Mouse (Mus musculus): ENCODE results near the gene Yeats4. TPM values are rescaled to one million over a fixed set of nuclear protein-coding genes. Genes with fewer than 3 reads are reported as not detected.
A peak's percentile ranks its signal among the peaks of the same experiment; 100 is the strongest.

Yeats4 gene
- polyA plus RNA-seq (2016; fragmentation: Nextera tagmentation; extraction: Ambion mirVana): 122 and 123 TPM in 2 replicates

DNA sequence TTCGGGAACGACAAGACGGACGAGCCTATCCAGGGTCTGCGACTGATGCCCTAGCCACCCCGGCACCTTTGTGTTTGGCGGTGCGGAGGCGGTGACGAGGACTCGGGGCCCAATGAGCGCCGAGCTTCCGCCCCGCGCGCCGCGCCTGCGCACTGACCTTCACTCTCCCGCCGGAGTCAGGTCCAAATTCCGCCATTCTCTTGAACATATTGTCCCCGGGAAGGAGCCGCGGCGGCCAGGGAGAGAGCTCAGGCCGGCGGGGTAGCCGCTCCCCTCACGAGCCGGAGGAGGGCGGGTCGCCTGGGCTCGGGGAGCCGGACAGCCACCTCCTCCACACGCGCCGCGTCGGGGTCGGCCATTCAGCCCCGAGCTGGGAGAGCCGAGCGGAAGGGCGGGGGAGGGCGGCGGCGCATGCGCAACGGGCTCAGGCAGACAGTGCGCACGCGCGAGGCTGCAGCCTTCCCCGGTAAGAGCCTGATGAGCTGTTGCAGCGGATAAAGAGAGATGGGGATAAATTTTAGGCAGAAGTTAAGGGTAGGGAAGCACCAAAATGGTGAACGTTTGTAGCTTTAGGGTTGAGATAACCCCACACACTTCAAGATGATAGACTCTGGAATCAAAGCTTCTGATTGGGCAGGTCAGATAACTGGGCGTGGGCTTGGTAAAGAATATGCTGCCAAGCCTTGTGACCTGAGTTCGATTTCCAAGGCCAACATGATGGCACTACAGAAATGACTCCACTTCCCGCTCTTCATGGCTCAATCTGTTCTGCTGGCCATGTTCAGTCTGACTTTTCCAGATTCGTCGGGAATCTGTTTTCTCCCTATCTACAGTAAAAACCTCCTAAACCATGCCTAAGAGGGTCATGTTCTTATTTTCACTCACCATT lies at the start of gene Yeats4:
Yeats4 (minus strand) TSS at position 406 of the 889 bp plus-strand sequence.
- H3K4me1 ChIP-seq: peaks cover 25% of the 10 kb centered on the region
- peak within 1 kb of the TSS; percentile 88 for H3K4me3 ChIP-seq
- H3K36me3 ChIP-seq (replicated peaks): peaks cover 33% of the 10 kb centered on the region
- peak; percentile 95 for DNase-seq (ENCODE audit: extremely low spot score, low spot score)
- peak within 1 kb of the TSS; percentile 100 for H3K27ac ChIP-seq
- WGBS: 2% methylated on average over 63 of the region's 63 CpGs
- no peaks in the 10 kb centered on the region for H3K27me3 ChIP-seq (ENCODE audit: poor library complexity, severe bottlenecking)
- H3K9me3 ChIP-seq: no peaks in the 10 kb centered on the region

DNA sequence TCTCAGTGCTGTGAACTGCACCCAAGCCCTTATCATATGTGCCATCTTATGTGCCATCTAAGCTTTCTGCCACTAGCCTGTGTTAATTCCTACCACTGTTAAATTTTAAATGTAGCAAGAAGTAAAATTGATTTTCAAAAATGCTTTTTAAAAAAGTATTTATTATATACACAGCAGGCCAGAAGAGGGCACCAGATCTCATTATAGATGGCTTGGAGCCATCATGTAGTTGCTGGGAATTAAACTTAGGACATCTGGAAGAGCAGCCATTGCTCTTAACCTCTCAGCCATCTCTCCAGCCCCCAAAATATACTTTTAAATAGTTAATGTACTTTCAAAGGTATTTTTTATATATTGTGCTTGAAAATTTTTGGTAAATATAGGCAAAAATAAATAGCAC lies 47.7 kb upstream of the Yeats4 start:
- Histone ChIP-seq H3K27me3 (ENCODE audit: poor library complexity, severe bottlenecking) (no peaks in the 10 kb centered on the region), H3K27ac (no peak overlapping the region), H3K4me3 (no peak overlapping the region), H3K4me1 (no peaks in the 10 kb centered on the region), H3K36me3 (replicated peaks) (no peaks in the 10 kb centered on the region), H3K9me3 (no peaks in the 10 kb centered on the region)
- DNase-seq (ENCODE audit: extremely low spot score, low spot score): peak; percentile 6

DNA sequence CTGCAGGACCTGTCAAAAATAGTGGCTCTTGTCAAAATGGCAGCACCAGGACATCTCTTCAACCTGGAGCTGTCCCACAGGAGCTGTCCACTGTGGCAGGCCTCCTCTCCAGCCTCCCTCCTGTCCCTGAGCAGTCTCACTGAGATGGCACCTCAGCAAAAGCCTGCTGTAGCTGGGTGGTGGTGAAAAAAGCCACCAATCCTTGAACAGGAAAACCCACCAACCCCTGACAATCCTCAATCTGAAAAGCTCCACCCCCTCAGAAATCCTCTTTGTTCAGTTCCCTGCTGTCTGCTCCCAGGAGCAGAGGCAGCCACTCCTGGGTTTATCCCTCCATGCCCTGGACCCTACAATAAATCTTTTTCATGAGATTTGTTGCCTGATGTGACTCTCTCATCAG lies 35.6 kb upstream of the Yeats4 start:
- Histone ChIP-seq H3K27ac (no peak overlapping the region), H3K4me3 (no peak overlapping the region), H3K4me1 (peaks cover 7% of the 10 kb centered on the region), H3K27me3 (ENCODE audit: poor library complexity, severe bottlenecking) (no peaks in the 10 kb centered on the region), H3K9me3 (peaks cover 13% of the 10 kb centered on the region; the same call in 1 of the 2 replicates), H3K36me3 (replicated peaks) (no peaks in the 10 kb centered on the region)
- DNase-seq (ENCODE audit: extremely low spot score, low spot score): no peak

DNA sequence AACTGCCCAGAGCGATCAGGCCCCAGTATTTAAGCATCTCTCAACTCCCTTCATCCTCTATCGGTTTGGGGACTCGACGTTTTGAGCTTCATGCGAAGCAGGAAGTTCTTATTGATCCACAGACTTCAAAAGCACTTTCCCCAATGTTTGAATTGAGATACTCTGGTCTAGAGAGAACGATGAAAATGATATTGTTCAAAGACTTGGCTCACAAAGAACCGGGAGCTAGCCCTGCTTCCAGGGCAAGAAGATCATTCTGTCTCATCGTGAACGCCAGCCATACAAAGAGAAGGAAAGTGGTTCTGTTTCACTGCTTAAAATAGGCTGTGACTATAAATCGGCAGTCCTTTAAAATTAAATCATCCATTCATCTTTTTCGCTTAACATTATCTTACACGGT lies 14.3 kb upstream of the Yeats4 start, which contains the start of gene 9530003J23Rik:
9530003J23Rik (minus strand) TSS at position 101 of the 400 bp plus-strand sequence.
- 93% methylated on average over 12 of the region's 12 CpGs for WGBS
- Histone ChIP-seq H3K4me1 (no peaks in the 10 kb centered on the region), H3K4me3 (no peak within 1 kb of the TSS), H3K27me3 (ENCODE audit: poor library complexity, severe bottlenecking) (no peaks in the 10 kb centered on the region), H3K27ac (no peak within 1 kb of the TSS), H3K36me3 (replicated peaks) (no peaks in the 10 kb centered on the region), H3K9me3 (no peaks in the 10 kb centered on the region)
- no peak for DNase-seq (ENCODE audit: extremely low spot score, low spot score)

DNA sequence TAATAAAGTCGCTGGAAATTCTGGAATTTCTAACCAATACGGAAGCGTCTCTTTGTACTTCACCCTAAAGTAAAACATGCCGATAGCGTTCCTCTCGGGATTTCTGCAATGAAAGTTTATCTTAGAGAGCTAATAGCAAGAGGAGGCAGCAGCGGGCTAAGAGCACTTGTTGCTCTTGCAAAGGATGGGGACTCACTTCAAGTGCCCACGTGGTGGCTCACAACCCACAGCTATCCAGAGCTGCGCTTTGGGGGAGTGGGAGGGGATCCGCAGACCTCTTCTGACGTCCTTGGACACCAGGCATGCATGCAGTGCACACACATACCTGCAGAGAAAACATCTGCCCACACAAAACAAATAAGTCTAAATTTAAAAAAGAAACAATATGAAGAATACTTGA lies 11.6 kb upstream of the Yeats4 start:
- Histone ChIP-seq H3K9me3 (no peaks in the 10 kb centered on the region), H3K27ac (no peak overlapping the region), H3K27me3 (ENCODE audit: poor library complexity, severe bottlenecking) (no peaks in the 10 kb centered on the region), H3K4me3 (no peak overlapping the region), H3K36me3 (replicated peaks) (no peaks in the 10 kb centered on the region), H3K4me1 (no peaks in the 10 kb centered on the region)
- no peak for DNase-seq (ENCODE audit: extremely low spot score, low spot score)
- 67% methylated on average over 11 of the region's 11 CpGs for WGBS

DNA sequence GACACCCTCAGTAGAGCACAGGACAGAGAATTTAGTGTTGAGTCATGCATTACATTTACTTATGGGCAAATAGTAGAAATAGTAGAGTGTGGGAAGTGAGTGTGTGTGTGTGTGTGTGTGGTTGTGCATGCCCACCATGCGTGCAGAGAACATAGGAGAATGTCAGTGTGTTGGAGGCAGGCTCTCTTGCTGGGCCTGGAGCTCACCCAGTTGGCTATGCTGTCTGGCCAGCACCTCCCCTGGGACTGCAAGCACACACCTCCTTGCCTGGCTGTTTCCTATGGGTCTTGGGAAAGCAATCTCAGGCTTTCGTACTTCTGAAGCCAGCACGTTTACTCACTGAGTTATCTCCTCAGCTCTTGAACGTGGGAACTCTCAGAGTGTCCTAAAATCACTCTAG lies 10.5 kb upstream of the Yeats4 start:
- H3K9me3 ChIP-seq: no peaks in the 10 kb centered on the region
- WGBS: 69% methylated on average over 4 of the region's 4 CpGs
- DNase-seq (ENCODE audit: extremely low spot score, low spot score): no peak
- H3K27me3 ChIP-seq (ENCODE audit: poor library complexity, severe bottlenecking): no peaks in the 10 kb centered on the region
- no peak overlapping the region for H3K4me3 ChIP-seq
- 0 out of 2 replicates have a peak, but pooled peaks cover 1% of the 10 kb centered on the region for H3K4me1 ChIP-seq
- H3K36me3 ChIP-seq (replicated peaks): no peaks in the 10 kb centered on the region
- H3K27ac ChIP-seq: no peak overlapping the region

DNA sequence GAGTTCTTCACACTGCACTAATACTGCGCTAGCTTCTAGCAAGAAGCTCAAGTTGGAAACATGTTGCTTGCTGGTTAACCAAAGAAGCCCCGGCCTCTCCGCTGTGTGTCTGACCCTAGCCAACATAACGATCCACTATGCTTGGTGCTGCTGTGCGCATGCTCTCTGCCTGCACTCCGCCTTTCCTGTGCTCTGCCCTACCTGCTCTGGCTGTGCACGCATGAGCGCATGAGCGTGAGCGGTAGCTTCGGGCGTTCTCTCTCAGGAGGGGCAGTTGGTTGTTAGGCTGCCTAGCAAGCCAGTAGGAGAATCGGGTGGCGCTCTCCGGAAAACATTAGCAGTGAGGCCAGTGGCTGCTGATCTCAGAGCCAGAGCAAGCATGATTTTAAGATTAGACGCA lies 5.5 kb upstream of the Yeats4 start:
- no peak for DNase-seq (ENCODE audit: extremely low spot score, low spot score)
- Histone ChIP-seq H3K27me3 (ENCODE audit: poor library complexity, severe bottlenecking) (no peaks in the 10 kb centered on the region), H3K9me3 (no peaks in the 10 kb centered on the region), H3K36me3 (replicated peaks) (no peaks in the 10 kb centered on the region), H3K4me1 (peaks cover 8% of the 10 kb centered on the region), H3K27ac (no peak overlapping the region), H3K4me3 (no peak overlapping the region)
- 76% methylated on average over 16 of the region's 16 CpGs for WGBS

DNA sequence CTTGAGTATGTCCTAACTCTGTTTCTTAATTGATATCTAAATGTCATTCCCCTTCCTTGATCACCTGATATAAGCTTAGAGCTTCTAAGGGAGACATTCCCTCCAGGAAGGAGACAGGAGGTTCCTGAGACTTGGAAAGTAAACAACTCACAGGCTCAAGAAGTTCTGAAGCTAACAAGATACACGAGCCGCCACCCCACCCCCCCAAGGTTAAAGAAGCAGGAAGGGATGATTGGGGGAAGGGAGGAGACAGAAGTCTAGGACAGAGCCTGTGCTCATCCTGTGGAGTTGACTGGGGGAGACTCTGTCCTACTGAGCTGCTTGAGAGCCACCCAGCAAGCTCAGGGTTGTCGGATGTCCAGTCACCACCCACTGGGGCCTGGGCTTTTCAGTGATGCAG lies 1.7 kb upstream of the Yeats4 start:
- Histone ChIP-seq H3K27me3 (ENCODE audit: poor library complexity, severe bottlenecking) (no peaks in the 10 kb centered on the region), H3K4me3 (no peak overlapping the region), H3K36me3 (replicated peaks) (peaks cover 16% of the 10 kb centered on the region), H3K27ac (no peak overlapping the region), H3K4me1 (peaks cover 28% of the 10 kb centered on the region), H3K9me3 (no peaks in the 10 kb centered on the region)
- DNase-seq (ENCODE audit: extremely low spot score, low spot score): no peak
- WGBS: 85% methylated on average over 3 of the region's 3 CpGs

DNA sequence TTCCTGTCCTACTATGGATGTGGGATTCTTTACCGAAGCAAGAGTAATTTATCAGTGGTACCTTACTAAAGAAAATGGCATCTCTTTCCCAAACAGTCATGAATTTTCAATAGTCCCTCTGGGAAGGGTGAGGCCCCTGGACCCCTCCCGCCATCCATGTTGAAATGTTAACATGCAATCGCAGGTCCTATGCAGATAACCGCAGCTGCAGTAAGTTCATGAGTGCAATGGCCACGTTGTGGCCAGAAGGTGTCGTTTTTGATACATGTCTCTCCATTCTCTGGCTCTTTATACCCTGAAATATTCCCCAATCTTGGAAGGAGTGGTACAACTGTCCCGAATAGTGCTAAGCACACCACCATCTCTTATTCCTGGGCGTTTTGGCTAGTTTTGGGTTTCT lies 787 bp upstream of the Yeats4 start:
- Histone ChIP-seq H3K27me3 (ENCODE audit: poor library complexity, severe bottlenecking) (no peaks in the 10 kb centered on the region), H3K27ac (peak overlapping the region; percentile 100), H3K36me3 (replicated peaks) (peaks cover 25% of the 10 kb centered on the region), H3K4me3 (peak overlapping the region; percentile 88), H3K4me1 (peaks cover 28% of the 10 kb centered on the region), H3K9me3 (no peaks in the 10 kb centered on the region)
- WGBS: 55% methylated on average over 8 of the region's 8 CpGs
- no peak for DNase-seq (ENCODE audit: extremely low spot score, low spot score)

DNA sequence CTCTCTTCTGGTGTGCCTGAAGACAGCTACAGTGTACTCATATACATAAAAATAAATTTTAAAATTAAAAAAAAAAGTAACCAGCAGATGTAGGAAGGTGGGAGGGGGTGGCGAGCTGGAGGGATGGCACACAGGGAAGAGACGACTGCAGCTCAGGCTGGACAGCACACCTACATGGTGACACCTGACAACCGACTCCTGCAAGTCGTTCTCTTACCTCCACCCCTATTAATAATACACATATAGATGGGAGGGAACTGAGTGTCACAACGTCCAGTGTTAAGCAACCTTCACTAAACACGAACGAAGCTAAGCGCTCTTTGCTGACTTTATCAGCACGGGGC lies 577 bp downstream of the Yeats4 start:
- H3K4me3 ChIP-seq: peak overlapping the region; percentile 88
- no peak for DNase-seq (ENCODE audit: extremely low spot score, low spot score)
- 0% methylated on average over 9 of the region's 9 CpGs for WGBS
- peak overlapping the region; percentile 100 for H3K27ac ChIP-seq
- no peaks in the 10 kb centered on the region for H3K27me3 ChIP-seq (ENCODE audit: poor library complexity, severe bottlenecking)
- peaks cover 36% of the 10 kb centered on the region for H3K36me3 ChIP-seq (replicated peaks)
- no peaks in the 10 kb centered on the region for H3K9me3 ChIP-seq
- peaks cover 25% of the 10 kb centered on the region for H3K4me1 ChIP-seq

DNA sequence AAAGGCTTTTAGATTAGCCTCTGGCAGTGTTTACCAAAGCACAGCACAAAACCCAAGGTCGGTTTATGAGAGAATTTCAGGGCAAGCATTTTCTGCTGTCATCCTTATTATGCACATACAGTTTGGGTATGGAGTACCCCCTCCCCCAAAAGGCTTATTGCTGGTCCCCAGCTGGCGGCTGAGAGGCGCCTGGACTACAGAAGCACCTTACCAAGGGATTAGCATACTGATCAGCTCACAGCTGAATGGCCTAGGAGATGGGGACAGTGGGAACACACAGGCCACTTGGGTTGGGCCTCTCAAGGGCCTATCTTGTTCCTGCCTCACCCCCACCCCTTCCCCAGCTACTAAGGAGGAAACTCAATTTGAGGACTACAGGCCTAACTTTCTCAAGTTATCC lies 1.5 kb downstream of the Yeats4 start:
- no peak for DNase-seq (ENCODE audit: extremely low spot score, low spot score)
- Histone ChIP-seq H3K4me3 (peak overlapping the region; percentile 88), H3K27me3 (ENCODE audit: poor library complexity, severe bottlenecking) (no peaks in the 10 kb centered on the region), H3K27ac (peak overlapping the region; percentile 36; the same call in 1 of the 2 replicates), H3K36me3 (replicated peaks) (peaks cover 45% of the 10 kb centered on the region), H3K4me1 (peaks cover 25% of the 10 kb centered on the region), H3K9me3 (no peaks in the 10 kb centered on the region)
- 28% methylated on average over 3 of the region's 3 CpGs for WGBS

DNA sequence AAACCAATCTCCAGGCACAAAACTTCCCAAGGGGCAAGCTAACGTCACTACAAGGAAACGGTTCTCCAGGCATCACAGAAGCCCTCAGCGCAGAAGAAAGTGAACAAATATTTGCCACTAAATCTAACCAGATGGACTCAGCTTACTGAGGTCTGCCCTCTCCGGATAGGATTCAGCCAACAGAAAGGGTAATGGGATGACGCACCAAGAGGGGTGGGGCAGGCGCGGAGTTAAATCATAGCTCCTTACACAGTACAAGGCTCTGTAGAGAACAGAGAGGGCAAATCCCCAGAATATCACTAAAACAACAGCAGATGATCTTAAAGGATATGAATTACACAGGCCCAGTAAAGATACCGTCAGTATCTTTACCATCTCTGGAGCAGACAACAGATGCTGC lies 6.0 kb downstream of the Yeats4 start:
- H3K27ac ChIP-seq: no peak overlapping the region
- peaks cover 87% of the 10 kb centered on the region for H3K36me3 ChIP-seq (replicated peaks)
- no peaks in the 10 kb centered on the region for H3K9me3 ChIP-seq
- 97% methylated on average over 8 of the region's 8 CpGs for WGBS
- DNase-seq (ENCODE audit: extremely low spot score, low spot score): no peak
- peaks cover 13% of the 10 kb centered on the region for H3K4me1 ChIP-seq
- H3K27me3 ChIP-seq (ENCODE audit: poor library complexity, severe bottlenecking): no peaks in the 10 kb centered on the region
- no peak overlapping the region for H3K4me3 ChIP-seq

DNA sequence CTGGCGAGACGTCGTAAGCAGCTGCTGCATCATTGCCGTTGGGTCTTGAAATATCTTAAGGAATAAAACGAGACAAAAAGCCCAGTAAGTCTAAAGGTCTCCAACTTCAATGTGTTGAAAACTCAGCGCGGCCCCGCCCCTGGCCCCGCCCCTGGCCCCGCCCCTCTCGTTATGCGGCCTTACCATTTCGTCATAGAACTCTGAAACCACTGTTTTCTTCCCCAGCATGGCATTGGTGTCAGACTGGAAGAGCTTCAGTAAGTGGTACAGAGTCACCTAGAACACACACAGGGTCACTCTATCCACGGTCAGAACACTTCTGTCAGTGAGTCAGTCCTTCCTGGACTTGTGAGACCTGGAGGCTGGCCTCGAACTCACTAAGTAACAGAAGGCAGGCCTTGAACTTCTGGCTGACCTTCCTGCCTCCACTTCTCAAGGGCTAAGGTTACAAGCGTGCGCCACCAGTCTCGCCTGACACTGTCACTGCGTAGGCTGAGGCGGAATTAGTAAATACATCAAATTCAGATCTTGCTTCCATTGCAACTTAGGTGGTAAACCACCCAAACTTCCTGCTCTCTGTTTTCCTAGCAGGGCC lies 7.0 kb downstream of the Yeats4 start:
- Histone ChIP-seq H3K27me3 (ENCODE audit: poor library complexity, severe bottlenecking) (no peaks in the 10 kb centered on the region), H3K27ac (no peak overlapping the region), H3K36me3 (replicated peaks) (peaks cover 94% of the 10 kb centered on the region), H3K9me3 (no peaks in the 10 kb centered on the region), H3K4me1 (peaks cover 3% of the 10 kb centered on the region), H3K4me3 (no peak overlapping the region)
- DNase-seq (ENCODE audit: extremely low spot score, low spot score): no peak
- 84% methylated on average over 20 of the region's 20 CpGs for WGBS

Measured in forebrain, embryonic 10.5 days (tissue).